Mouse (Mus musculus): Measurements from ENCODE around the gene Ctsa. TPM values are rescaled to one million over a fixed set of nuclear protein-coding genes. Genes with fewer than 3 reads are reported as not detected.
"Not testable (repeated sequence)": the region's sequence is repeated elsewhere in the genome, so short reads cannot be mapped to it uniquely, and the experiment has no call there.

Ctsa gene
- polyA plus RNA-seq, 1 experiment = 125 TPM

DNA sequence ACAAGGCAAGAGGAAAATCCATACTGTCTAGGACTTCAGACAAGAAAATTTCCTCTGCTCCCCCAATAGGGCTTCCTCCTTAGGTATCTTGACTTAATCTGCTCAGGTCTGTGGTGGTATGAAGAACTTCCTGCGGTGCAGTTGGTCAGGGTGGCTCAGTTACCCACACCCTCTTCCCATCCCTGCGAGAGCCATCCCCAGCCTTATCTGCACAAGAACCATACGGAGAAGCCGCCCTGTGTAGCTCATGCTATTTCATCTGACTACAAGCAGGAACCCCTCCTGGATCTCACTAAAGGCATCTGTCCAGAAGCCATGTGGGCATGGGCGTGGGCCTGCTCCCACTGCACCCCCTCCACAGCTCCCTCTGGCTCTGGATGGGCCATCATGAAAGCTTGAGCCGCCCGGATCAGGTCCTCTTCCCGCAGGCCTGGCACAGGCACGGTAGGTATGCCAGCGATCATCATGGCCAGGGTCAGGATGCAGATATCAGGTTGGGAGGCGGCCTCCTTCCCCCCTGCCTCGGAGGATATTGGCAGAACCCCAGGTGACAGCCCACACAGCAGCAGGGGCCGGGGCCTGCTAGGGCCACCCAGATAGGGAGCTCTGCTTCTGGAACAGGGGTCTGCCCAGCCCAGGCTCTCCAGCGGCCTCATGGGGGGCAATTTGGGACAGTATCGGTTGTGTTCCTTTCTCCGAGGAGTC lies 5.4 kb upstream of the Ctsa start:
- DNase-seq (ENCODE audit: low read depth) = no peak
- TF ChIP-seq CTCF (IDR thresholded peaks at IDR 0.05; ENCODE audit: borderline replicate concordance, extremely low read depth, insufficient read depth, insufficient read length) = no peak
- no peak for TF ChIP-seq POLR2A (IDR thresholded peaks at IDR 0.05; ENCODE audit: borderline replicate concordance, extremely low read depth, insufficient read depth, insufficient read length, poor library complexity, severe bottlenecking)

DNA sequence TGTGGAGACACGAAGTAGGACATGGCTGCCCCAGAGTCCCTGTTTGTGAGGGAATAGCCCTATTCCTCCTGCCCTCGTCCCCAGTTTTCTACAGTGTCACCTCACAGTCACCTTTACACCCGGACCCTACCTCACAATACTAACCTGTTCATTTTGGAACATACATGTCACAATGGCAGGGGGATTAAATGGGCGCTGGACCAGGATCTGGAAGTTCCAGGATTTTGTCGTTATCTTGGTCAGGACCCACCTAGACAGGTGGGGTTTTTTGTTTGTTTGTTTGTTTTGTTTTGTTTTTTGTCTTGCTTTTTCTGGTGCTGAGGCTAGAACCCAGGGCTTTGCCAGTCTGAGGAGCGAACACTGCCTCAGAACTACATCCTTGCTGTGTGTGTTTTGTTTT lies 4.2 kb upstream of the Ctsa start, which contains the start of gene Spata25:
Spata25 (minus strand) TSS at position 101 of the 400 bp plus-strand sequence.
- DNase-seq (ENCODE audit: low read depth) = no peak
- TF ChIP-seq CTCF (IDR thresholded peaks at IDR 0.05; ENCODE audit: borderline replicate concordance, extremely low read depth, insufficient read depth, insufficient read length) (no peak), POLR2A (IDR thresholded peaks at IDR 0.05; ENCODE audit: borderline replicate concordance, extremely low read depth, insufficient read depth, insufficient read length, poor library complexity, severe bottlenecking) (no peak)

DNA sequence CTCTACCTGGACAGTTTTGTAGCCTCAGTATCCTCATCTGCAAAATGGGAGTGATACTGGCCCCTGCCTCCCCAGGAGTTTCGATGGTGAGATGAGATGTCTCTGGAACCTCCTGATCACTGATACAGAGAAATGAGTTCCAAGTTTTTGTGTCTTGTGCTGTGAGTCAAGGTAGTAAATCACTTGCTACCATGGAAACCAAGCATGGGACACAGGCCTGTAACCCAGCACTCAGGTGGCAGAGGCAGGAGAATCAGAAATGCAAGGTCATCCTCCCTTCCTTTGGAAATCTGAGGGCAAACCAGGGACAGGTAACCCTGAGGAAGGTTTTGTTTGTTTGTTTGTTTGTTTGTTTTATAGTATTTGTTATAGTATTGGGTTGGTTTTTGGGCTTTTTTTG lies 3.6 kb upstream of the Ctsa start:
- TF ChIP-seq POLR2A (IDR thresholded peaks at IDR 0.05; ENCODE audit: borderline replicate concordance, extremely low read depth, insufficient read depth, insufficient read length, poor library complexity, severe bottlenecking) (no peak), CTCF (IDR thresholded peaks at IDR 0.05; ENCODE audit: borderline replicate concordance, extremely low read depth, insufficient read depth, insufficient read length) (no peak)
- no peak for DNase-seq (ENCODE audit: low read depth)

DNA sequence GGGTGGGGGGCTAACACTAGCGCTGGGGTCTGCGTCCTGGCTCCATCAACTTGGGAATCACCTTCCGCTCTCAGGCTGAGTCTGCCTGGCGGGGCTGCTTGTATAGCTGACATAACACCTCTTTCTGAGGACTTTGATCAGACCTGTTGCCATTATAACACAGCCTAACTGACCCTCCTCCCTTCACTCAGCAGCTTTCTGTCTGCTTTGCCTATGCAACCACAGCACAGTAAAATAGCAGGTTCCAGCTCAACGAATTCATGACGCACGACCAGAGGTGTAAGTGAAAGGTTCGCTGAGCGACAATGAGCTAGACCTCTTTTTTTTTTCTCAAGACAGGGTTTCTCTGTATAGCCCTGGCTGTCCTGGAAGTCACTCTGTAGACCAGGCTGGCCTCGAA lies 1.6 kb upstream of the Ctsa start:
- DNase-seq (ENCODE audit: low read depth) = no peak
- TF ChIP-seq CTCF (IDR thresholded peaks at IDR 0.05; ENCODE audit: borderline replicate concordance, extremely low read depth, insufficient read depth, insufficient read length) = no peak

DNA sequence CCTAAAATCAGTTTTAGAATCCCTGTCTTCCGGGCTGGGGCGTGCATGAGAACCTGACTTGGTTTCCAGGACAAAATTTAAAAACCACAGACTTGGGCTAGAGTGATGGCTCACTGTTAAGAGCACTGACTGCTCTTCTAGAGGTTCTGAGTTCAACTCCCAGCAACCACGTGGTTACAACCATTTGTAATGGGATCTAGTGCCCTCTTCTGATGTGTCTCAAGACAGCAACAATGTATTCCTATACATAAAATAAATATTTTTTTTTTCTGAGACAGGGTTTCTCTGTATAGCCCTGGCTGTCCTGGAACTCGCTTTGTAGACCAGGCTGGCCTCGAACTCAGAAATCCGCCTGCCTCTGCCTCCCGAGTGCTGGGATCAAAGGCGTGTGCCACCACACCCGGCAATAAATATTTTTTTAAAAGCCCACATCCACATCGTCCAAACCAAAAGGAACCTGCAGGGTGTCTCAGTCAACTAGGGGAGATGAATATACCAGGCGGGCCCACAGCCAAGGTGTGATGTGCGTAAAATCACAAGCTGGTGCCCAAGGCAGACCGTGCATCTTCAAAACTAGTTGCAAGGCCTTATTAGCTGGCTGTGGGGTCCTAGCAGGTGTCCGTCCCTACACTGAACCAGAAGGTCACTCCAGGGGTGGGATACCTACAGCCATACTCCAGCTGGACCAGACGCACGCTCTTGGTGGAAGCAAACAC lies 483 bp upstream of the Ctsa start:
- DNase-seq (ENCODE audit: low read depth) = no peak
- no peak for TF ChIP-seq CTCF (IDR thresholded peaks at IDR 0.05; ENCODE audit: borderline replicate concordance, extremely low read depth, insufficient read depth, insufficient read length)
- TF ChIP-seq POLR2A (IDR thresholded peaks at IDR 0.05; ENCODE audit: borderline replicate concordance, extremely low read depth, insufficient read depth, insufficient read length, poor library complexity, severe bottlenecking) = no peak

DNA sequence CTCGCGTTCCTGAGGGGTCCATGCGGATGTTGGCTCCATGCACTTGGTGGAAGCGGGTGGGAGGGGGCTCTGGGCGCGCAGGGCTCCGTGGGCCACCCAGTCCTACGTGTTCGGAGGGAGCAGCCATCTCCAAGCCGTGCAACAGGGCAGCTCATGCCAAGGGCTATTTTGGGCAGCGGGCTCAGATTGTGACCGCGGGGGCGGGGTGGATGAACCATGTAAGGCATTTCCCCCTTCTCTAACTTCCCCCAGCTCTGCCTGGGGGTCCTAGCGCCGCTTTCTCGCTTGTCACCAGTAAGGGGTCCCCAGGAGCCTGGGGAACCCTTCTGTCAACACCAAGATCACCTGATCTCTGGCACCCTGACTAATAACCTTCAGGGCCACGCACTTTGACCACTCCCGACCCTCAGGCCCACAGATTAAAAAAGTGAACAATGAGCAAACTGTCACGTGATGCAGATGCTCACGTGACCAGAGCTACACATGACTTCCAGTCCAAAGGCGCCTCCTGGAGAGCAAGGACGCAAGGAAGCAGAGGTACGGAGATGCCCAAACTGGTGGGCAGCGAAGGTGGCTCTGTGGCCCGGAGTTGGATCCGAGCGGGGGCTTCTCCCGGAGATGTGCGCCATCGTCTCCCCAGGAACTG lies 764 bp downstream of the Ctsa start, which contains the start of gene Neurl2:
Neurl2 (minus strand) TSS at position 143 of the 646 bp plus-strand sequence.
- peak; percentile 97 for DNase-seq (ENCODE audit: low read depth)

DNA sequence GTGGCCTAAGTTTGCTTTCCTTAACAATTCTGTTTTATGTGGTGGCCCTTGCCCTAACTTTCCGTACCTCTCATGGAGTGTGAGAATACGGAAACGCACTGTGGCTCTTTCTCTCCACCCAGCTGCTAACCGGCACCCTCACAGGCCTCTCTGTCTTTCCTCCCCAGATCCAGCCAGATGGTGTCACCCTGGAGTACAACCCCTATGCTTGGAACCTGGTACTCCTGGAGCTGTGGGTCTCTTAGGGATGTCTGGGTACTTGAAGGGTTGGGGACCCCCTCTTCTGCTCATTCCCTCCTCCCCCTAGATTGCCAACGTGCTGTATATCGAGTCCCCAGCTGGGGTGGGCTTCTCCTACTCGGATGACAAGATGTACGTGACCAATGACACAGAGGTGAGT lies 1.9 kb downstream of the Ctsa start:
- no peak for TF ChIP-seq CTCF (IDR thresholded peaks at IDR 0.05; ENCODE audit: borderline replicate concordance, extremely low read depth, insufficient read depth, insufficient read length)
- TF ChIP-seq POLR2A (IDR thresholded peaks at IDR 0.05; ENCODE audit: borderline replicate concordance, extremely low read depth, insufficient read depth, insufficient read length, poor library complexity, severe bottlenecking) = no peak
- no peak for DNase-seq (ENCODE audit: low read depth)

More for the DNA sequence above, 764 bp downstream of the Ctsa start, which contains the start of gene Neurl2:
- TF ChIP-seq POLR2A (IDR thresholded peaks at IDR 0.05; ENCODE audit: borderline replicate concordance, extremely low read depth, insufficient read depth, insufficient read length, poor library complexity, severe bottlenecking) = peak; percentile 35; the same call in 1 of the 2 replicates
- TF ChIP-seq CTCF (IDR thresholded peaks at IDR 0.05; ENCODE audit: borderline replicate concordance, extremely low read depth, insufficient read depth, insufficient read length) = no peak

DNA sequence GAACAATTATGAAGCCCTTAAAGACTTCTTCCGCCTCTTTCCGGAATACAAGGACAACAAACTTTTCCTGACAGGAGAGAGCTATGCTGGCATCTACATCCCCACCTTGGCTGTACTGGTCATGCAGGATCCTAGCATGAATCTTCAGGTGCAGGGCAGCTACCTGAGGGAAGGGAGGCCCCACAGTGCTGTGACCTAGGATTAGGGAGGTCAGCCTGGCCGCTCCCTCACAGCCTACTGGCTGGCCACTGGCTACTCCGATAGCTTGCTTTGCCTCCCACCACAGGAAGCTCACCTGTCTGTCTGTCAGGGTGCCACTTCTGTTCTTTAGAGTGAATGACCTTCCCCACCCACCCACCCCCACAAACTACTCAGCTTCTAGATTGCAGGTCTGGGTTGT lies 2.5 kb downstream of the Ctsa start:
- no peak for TF ChIP-seq POLR2A (IDR thresholded peaks at IDR 0.05; ENCODE audit: borderline replicate concordance, extremely low read depth, insufficient read depth, insufficient read length, poor library complexity, severe bottlenecking)
- no peak for TF ChIP-seq CTCF (IDR thresholded peaks at IDR 0.05; ENCODE audit: borderline replicate concordance, extremely low read depth, insufficient read depth, insufficient read length)
- DNase-seq (ENCODE audit: low read depth) = no peak

DNA sequence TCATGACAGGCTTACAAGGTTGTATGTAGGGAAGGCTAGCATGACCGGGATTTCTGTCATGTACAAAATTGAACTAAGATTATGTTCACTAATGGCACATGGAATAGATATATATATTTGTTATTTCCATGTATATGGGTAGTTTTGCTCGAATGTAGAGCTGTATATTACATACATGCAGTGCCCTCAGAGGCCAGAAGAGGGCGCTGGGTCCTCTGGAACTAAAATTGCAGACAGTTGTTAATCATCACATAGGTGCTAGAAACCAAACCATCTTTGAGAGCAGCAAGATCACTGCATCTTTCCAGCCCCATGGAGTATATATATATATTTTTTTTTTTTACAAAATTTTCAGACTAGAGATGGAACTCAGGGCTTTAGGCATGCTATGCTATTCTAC lies 13.1 kb downstream of the Ctsa start:
- no peak for DNase-seq (ENCODE audit: low read depth)

DNA sequence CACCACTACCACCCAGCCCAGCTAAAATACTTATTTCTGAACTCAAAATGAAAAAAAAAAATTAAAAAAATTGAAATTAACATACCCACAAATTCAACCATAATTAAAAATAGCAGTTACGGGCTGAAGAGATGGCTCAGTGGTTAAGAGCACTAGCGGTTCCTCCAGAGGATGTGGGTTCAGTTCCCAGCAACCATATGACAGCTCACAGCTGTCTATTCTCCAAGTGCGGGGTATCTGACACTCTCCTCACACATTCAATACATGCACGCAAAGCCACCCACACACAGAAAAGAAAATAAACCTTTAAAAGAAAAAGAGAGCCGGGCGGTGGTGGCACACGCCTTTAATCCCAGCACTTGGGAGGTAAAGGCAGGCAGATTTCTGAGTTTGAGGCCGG lies 17.4 kb downstream of the Ctsa start:
- TF ChIP-seq CTCF (IDR thresholded peaks at IDR 0.05; ENCODE audit: borderline replicate concordance, extremely low read depth, insufficient read depth, insufficient read length) = no peak

More for the DNA sequence above, 13.1 kb downstream of the Ctsa start:
- TF ChIP-seq POLR2A (IDR thresholded peaks at IDR 0.05; ENCODE audit: borderline replicate concordance, extremely low read depth, insufficient read depth, insufficient read length, poor library complexity, severe bottlenecking) (no peak), CTCF (IDR thresholded peaks at IDR 0.05; ENCODE audit: borderline replicate concordance, extremely low read depth, insufficient read depth, insufficient read length) (peak; percentile 40; the same call in 1 of the 2 replicates)

DNA sequence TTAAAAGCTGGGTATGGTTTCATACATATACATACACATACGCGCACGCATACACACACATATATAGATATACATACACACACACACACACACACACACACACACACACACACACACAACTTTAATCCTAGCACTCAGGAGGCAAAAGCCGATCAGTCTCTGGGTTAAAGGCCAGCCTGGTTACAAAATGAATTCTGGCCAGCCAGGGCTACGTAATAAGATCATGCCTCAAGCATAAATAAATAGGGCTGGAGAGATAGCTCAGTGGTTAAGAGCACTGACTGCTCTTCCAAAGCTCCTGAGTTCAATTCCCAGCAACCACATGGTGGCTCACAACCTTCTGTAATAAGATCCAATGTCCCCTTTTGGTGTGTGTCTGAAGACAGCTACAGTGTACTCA lies 22.9 kb downstream of the Ctsa start:
- not testable (repeated sequence) for DNase-seq (ENCODE audit: low read depth)

More for the DNA sequence above, 17.4 kb downstream of the Ctsa start:
- DNase-seq (ENCODE audit: low read depth) = no peak
